Comparison of ENCODE assay signal across 25 mouse cellular contexts in genomic region chr10:95747939-95748338, GRCm38 (mm10).
DNase-seq lines count a peak whose midpoint lies in the region; ATAC-seq and TF ChIP-seq lines count a peak whose summit lies in the region.
"Had no signal": no experiment of that assay in that cellular context is flagged by ENCODE, and none has a peak within 500 bp of the region (broad histone marks: within the 10 kb centered on the region; RNA-seq: fewer than 3 reads in every experiment).

No protein-coding gene starts in this region.

- 80% methylated on average over 7 of the region's 7 CpGs for WGBS in heart, adult 2 months
- WGBS in liver, postnatal 0 days (ENCODE audit: insufficient replicate concordance) = 62% methylated on average over 7 of the region's 7 CpGs
- WGBS in small intestine, adult 2 months = 39% methylated on average over 7 of the region's 7 CpGs

- TF ChIP-seq CTCF in heart, adult 2 months (IDR thresholded peaks at IDR 0.05) = no peak
- no peak for TF ChIP-seq CTCF in liver, postnatal 0 days (IDR thresholded peaks at IDR 0.05; ENCODE audit: low read depth)
- no peak for TF ChIP-seq CTCF in small intestine, adult 2 months (IDR thresholded peaks at IDR 0.05; ENCODE audit: extremely low read depth, insufficient read length, insufficient replicate concordance, low read depth, low read length)

- H3K4me2 ChIP-seq in liver, postnatal 0 days (ENCODE audit: low read depth, low read length) = no peak overlapping the region
- H3K4me2 ChIP-seq: forebrain, embryonic 13.5 days; heart, embryonic 11.5 days; hindbrain, embryonic 13.5 days; stomach, embryonic 15.5 days had no signal

- no peaks in the 10 kb centered on the region for H3K79me2 ChIP-seq in heart, adult 2 months (replicated peaks; ENCODE audit: control insufficient read depth, insufficient read depth, low read length)

- no peak for TF ChIP-seq POLR2A in heart, adult 2 months (IDR thresholded peaks at IDR 0.05; ENCODE audit: insufficient read depth, low read depth, low read length)
- no peak for TF ChIP-seq POLR2A in small intestine, adult 2 months (IDR thresholded peaks at IDR 0.05; ENCODE audit: low read depth, low read length)

- no peak overlapping the region for H3K9ac ChIP-seq in heart, adult 2 months (ENCODE audit: low read depth, low read length)
- no peak overlapping the region for H3K9ac ChIP-seq in liver, postnatal 0 days (replicated peaks)
- H3K9ac ChIP-seq: forebrain, embryonic 13.5 days; hindbrain, embryonic 13.5 days; stomach, embryonic 15.5 days had no signal

- H3K27ac ChIP-seq in heart, adult 2 months = no peak overlapping the region
- no peak overlapping the region for H3K27ac ChIP-seq in liver, postnatal 0 days (ENCODE audit: low read depth)
- peak overlapping the region; percentile 61 for H3K27ac ChIP-seq in small intestine, adult 2 months (ENCODE audit: insufficient read depth, low read depth, low read length)
- H3K27ac ChIP-seq: forebrain, embryonic 13.5 days; hindbrain, embryonic 13.5 days; layer of hippocampus, adult 2 months; stomach, embryonic 15.5 days had no signal

- intact Hi-C loops in heart, adult 2 months (cut with DNase I) = no loop called here

- TF ChIP-seq EP300 in heart, adult 2 months (IDR thresholded peaks at IDR 0.05; ENCODE audit: insufficient read depth, low read depth, low read length) = no peak
- TF ChIP-seq EP300 in liver, postnatal 0 days (IDR thresholded peaks at IDR 0.05; ENCODE audit: low read depth) = peak; percentile 76

- no peaks in the 10 kb centered on the region for H3K36me3 ChIP-seq in heart, adult 2 months (ENCODE audit: control insufficient read depth, insufficient read depth, low read length)
- H3K36me3 ChIP-seq in liver, postnatal 0 days (replicated peaks; ENCODE audit: insufficient read depth, low read length) = no peaks in the 10 kb centered on the region
- H3K36me3 ChIP-seq in small intestine, adult 2 months (ENCODE audit: control insufficient read depth, insufficient read depth, low read length) = no peaks in the 10 kb centered on the region
- H3K36me3 ChIP-seq: hindbrain, embryonic 13.5 days; stomach, embryonic 15.5 days had no signal

- no peaks in the 10 kb centered on the region for H3K27me3 ChIP-seq in heart, adult 2 months (ENCODE audit: control insufficient read depth, insufficient read depth, low read length)
- H3K27me3 ChIP-seq in liver, postnatal 0 days (ENCODE audit: insufficient read depth, low read length) = no peaks in the 10 kb centered on the region
- H3K27me3 ChIP-seq in small intestine, adult 2 months (ENCODE audit: control insufficient read depth, insufficient read depth, low read length) = no peaks in the 10 kb centered on the region
- H3K27me3 ChIP-seq: forebrain, embryonic 13.5 days; hindbrain, embryonic 13.5 days; stomach, embryonic 15.5 days had no signal

- peak; percentile 67 for ATAC-seq in erythroblast, adult 5-6 weeks (replicated peaks; ENCODE audit: low FRiP score, poor library complexity, severe bottlenecking)
- ATAC-seq in liver, postnatal 0 days = peak; percentile 54
- ATAC-seq: forebrain, embryonic 13.5 days had no signal

- no peak overlapping the region for H3K4me3 ChIP-seq in heart, adult 2 months
- H3K4me3 ChIP-seq in liver, postnatal 0 days (ENCODE audit: low read depth, low read length) = no peak overlapping the region
- H3K4me3 ChIP-seq in small intestine, adult 2 months (ENCODE audit: low read depth, low read length) = no peak overlapping the region
- H3K4me3 ChIP-seq: forebrain, embryonic 13.5 days; hindbrain, embryonic 13.5 days; layer of hippocampus, adult 2 months; stomach, embryonic 15.5 days had no signal

- DNase-seq in heart, adult 11 months = peak; percentile 8
- DNase-seq in heart, adult 2 months = no peak
- no peak for DNase-seq in liver, postnatal 0 days
- no peak for DNase-seq in layer of hippocampus, adult 8-10 months (ENCODE audit: low spot score in 2 of 2)
- DNase-seq in heart, adult 18-20 months = no peak
- DNase-seq: adrenal gland, postnatal 14 days; cerebellum, adult 11 months; cerebellum, adult 9-11 months; gastrocnemius, postnatal 10 days; heart, postnatal 4 days; kidney, adult 18-20 months; kidney, postnatal 36 days; lung, adult 2 months; lung, postnatal 10 days; midbrain, embryonic 14.5 days; retina, postnatal 1 day; right cerebral cortex, postnatal 14 days; thymus, postnatal 14 days had no signal

- H3K9me3 ChIP-seq in liver, postnatal 0 days (ENCODE audit: low read length) = no peaks in the 10 kb centered on the region
- H3K9me3 ChIP-seq: forebrain, embryonic 13.5 days; hindbrain, embryonic 13.5 days; stomach, embryonic 15.5 days had no signal

- H3K4me1 ChIP-seq in heart, adult 2 months (ENCODE audit: control insufficient read depth, insufficient read depth, low read length) = no peaks in the 10 kb centered on the region
- H3K4me1 ChIP-seq in liver, postnatal 0 days (ENCODE audit: insufficient read depth) = peaks cover 5% of the 10 kb centered on the region; the same call in 1 of the 2 replicates
- peaks cover 15% of the 10 kb centered on the region; the same call in 1 of the 2 replicates for H3K4me1 ChIP-seq in small intestine, adult 2 months (ENCODE audit: control insufficient read depth, insufficient read depth, insufficient read length, low read length)
- H3K4me1 ChIP-seq: forebrain, embryonic 13.5 days; hindbrain, embryonic 13.5 days; stomach, embryonic 15.5 days had no signal
